Mouse (Mus musculus) left cerebral cortex, postnatal 25 days (tissue): ENCODE results near the gene Dnah6. TPM values are rescaled to one million over a fixed set of nuclear protein-coding genes. Genes with fewer than 3 reads are reported as not detected.

Experiments
- DNase-seq, 2 experiments: peaks; one replicate each; pipeline ENCODE4 v3.0.0; 2022; ENCODE audit warnings: low spot score in 2 of 2, mixed read lengths in 1 of 2
- intact Hi-C: fragments of 180-260 bp; cut with DNase I; formaldehyde crosslinking; loops from one replicate; pipeline ENCODE4 v1.15.1; 2025
- total RNA-seq, 2 experiments: library from RNA; stranded (reverse); gene quantifications; 2 replicates each; pipeline ENCODE4 v1.2.3; 2021

Dnah6 gene
- total RNA-seq, 2 experiments from 2014 or later: 0.41 to 0.60 TPM

GRCm38 (mm10) chr6:73055347-73055746 lies 166.1 kb downstream of the Dnah6 start:
- peak; percentile 11 to 63 for DNase-seq
- intact Hi-C loops: no loop called here

- DNase-seq: peak; percentile 10 to 65
- intact Hi-C loops: no loop called here
These were observed 166.6 kb downstream of the Dnah6 start for GRCm38 (mm10) chr6:73054807-73055206.

- DNase-seq: no peak
- intact Hi-C loops: no loop called here
These were observed 167.9 kb downstream of the Dnah6 start for GRCm38 (mm10) chr6:73053526-73053925.

GRCm38 (mm10) chr6:73047259-73047658 lies 174.2 kb downstream of the Dnah6 start:
- no peak for DNase-seq
- intact Hi-C loops: no loop called here

- DNase-seq: peak in 1 of 2 experiments; percentile 25
- intact Hi-C loops: no loop called here
These were observed 175.5 kb downstream of the Dnah6 start for GRCm38 (mm10) chr6:73045944-73046343.

GRCm38 (mm10) chr6:73042278-73042677 lies 179.2 kb downstream of the Dnah6 start:
- intact Hi-C loops: no loop called here
- DNase-seq: no peak

- intact Hi-C loops: no loop called here
- no peak for DNase-seq
These were observed 183.2 kb downstream of the Dnah6 start for GRCm38 (mm10) chr6:73038291-73038690.

- intact Hi-C loops: no loop called here
- no peak for DNase-seq
These were observed 192.6 kb downstream of the Dnah6 start for GRCm38 (mm10) chr6:73028853-73029252.

- intact Hi-C loops: no loop called here
- DNase-seq: no peak
These were observed 193.6 kb downstream of the Dnah6 start for GRCm38 (mm10) chr6:73027881-73028280.

- intact Hi-C loops: no loop called here
- no peak for DNase-seq
These were observed 194.6 kb downstream of the Dnah6 start for GRCm38 (mm10) chr6:73026898-73027297.

- intact Hi-C loops: loop anchor here (5.0 kb wide), 1 partner anchor 132 kb away; no protein-coding TSS in a partner anchor
- DNase-seq: peak in 1 of 2 experiments; percentile 15
These were observed 201.4 kb downstream of the Dnah6 start for GRCm38 (mm10) chr6:73020061-73020460.

GRCm38 (mm10) chr6:73018725-73019280 lies 202.6 kb downstream of the Dnah6 start:
- intact Hi-C loops: no loop called here
- DNase-seq: no peak

- intact Hi-C loops: loop anchor here (5.0 kb wide), 1 partner anchor 57 kb away; the partner anchor contains the start of gene Tmsb10
- no peak for DNase-seq
These were observed 206.9 kb downstream of the Dnah6 start for GRCm38 (mm10) chr6:73014317-73015160.

- no peak for DNase-seq
- intact Hi-C loops: loop anchor here (5.0 kb wide), 1 partner anchor 56 kb away; the partner anchor contains the start of gene Tmsb10
These were observed 208.5 kb downstream of the Dnah6 start for GRCm38 (mm10) chr6:73012931-73013330.

GRCm38 (mm10) chr6:73011827-73012226 lies 209.6 kb downstream of the Dnah6 start:
- intact Hi-C loops: loop anchor here (5.0 kb wide), 1 partner anchor 55 kb away; the partner anchor contains the start of gene Tmsb10
- DNase-seq: no peak

- intact Hi-C loops: loop anchor here (1.0 to 5.0 kb wide), 2 partner anchors 53 to 70 kb away; partner anchors contain the start of gene Tmsb10
These were observed 211.4 kb downstream of the Dnah6 start for GRCm38 (mm10) chr6:73010073-73010472.

GRCm38 (mm10) chr6:73003601-73004000 lies 217.8 kb downstream of the Dnah6 start:
- DNase-seq: no peak
- intact Hi-C loops: no loop called here

More at GRCm38 (mm10) chr6:73010073-73010472, 211.4 kb downstream of the Dnah6 start:
- DNase-seq: peak; percentile 24 to 43

- no peak for DNase-seq
- intact Hi-C loops: no loop called here
These were observed 219.1 kb downstream of the Dnah6 start for GRCm38 (mm10) chr6:73002391-73002790.

- intact Hi-C loops: no loop called here
- DNase-seq: no peak
These were observed 222.6 kb downstream of the Dnah6 start for GRCm38 (mm10) chr6:72998809-72999208.

GRCm38 (mm10) chr6:72993688-72994082 lies 227.8 kb downstream of the Dnah6 start:
- intact Hi-C loops: no loop called here
- no peak for DNase-seq
